Mouse (Mus musculus): ENCODE data around the gene H2-Ab1. TPM values are rescaled to one million over a fixed set of nuclear protein-coding genes. Genes with fewer than 3 reads are reported as not detected.

H2-Ab1 gene
- polyA plus RNA-seq (2015; fragmentation: Nextera tagmentation; extraction: Ambion mirVana) = 2.2 and 2.3 TPM in 2 replicates

- 49% methylated on average over 11 of the region's 11 CpGs for WGBS (ENCODE audit: insufficient replicate concordance)
- H3K4me2 ChIP-seq = no peak within 1 kb of the TSS
- no peak for DNase-seq
- H3K4me3 ChIP-seq (replicated peaks) = no peak within 1 kb of the TSS
- no peaks in the 10 kb centered on the region for H3K36me3 ChIP-seq
- no peak for ATAC-seq (ENCODE audit: low read depth)
- peaks cover 27% of the 10 kb centered on the region for H3K27me3 ChIP-seq
- H3K27ac ChIP-seq = no peak within 1 kb of the TSS
- no peak within 1 kb of the TSS for H3K9ac ChIP-seq
- no peaks in the 10 kb centered on the region for H3K9me3 ChIP-seq (replicated peaks)
- H3K4me1 ChIP-seq (replicated peaks) = no peaks in the 10 kb centered on the region
Observed at GRCm38 (mm10) chr17:34257594-34258375, at the start of gene H2-Ab1. Gene H2-Ab1, plus strand, starts transcription at chr17:34257689.

- peaks cover 10% of the 10 kb centered on the region for H3K27me3 ChIP-seq
- H3K36me3 ChIP-seq = no peaks in the 10 kb centered on the region
- peaks cover 43% of the 10 kb centered on the region for H3K4me1 ChIP-seq (replicated peaks)
- WGBS (ENCODE audit: insufficient replicate concordance) = 87% methylated on average over 9 of the region's 9 CpGs
- no peak for ATAC-seq (ENCODE audit: low read depth)
- no peak overlapping the region for H3K4me2 ChIP-seq
- H3K9me3 ChIP-seq (replicated peaks) = 0 out of 2 replicates have a peak, but pooled peaks cover 4% of the 10 kb centered on the region
- H3K27ac ChIP-seq = no peak overlapping the region
- no peak overlapping the region for H3K4me3 ChIP-seq (replicated peaks)
- DNase-seq = no peak
- no peak overlapping the region for H3K9ac ChIP-seq
Observed at GRCm38 (mm10) chr17:34207866-34208265, 49.6 kb upstream of the H2-Ab1 start.

GRCm38 (mm10) chr17:34208421-34208820 is 49.1 kb upstream of the H2-Ab1 start:
- Histone ChIP-seq H3K27me3 (peaks cover 13% of the 10 kb centered on the region), H3K27ac (no peak overlapping the region), H3K9me3 (replicated peaks) (0 out of 2 replicates have a peak, but pooled peaks cover 4% of the 10 kb centered on the region), H3K4me1 (replicated peaks) (peaks cover 43% of the 10 kb centered on the region), H3K36me3 (no peaks in the 10 kb centered on the region), H3K4me2 (no peak overlapping the region), H3K9ac (no peak overlapping the region), H3K4me3 (replicated peaks) (no peak overlapping the region)
- 30% methylated on average over 10 of the region's 10 CpGs for WGBS (ENCODE audit: insufficient replicate concordance)
- no peak for ATAC-seq (ENCODE audit: low read depth)
- DNase-seq = no peak

GRCm38 (mm10) chr17:34209680-34210079 is 47.8 kb upstream of the H2-Ab1 start:
- 55% methylated on average over 3 of the region's 3 CpGs for WGBS (ENCODE audit: insufficient replicate concordance)
- Histone ChIP-seq H3K9me3 (replicated peaks) (0 out of 2 replicates have a peak, but pooled peaks cover 4% of the 10 kb centered on the region), H3K4me1 (replicated peaks) (peaks cover 37% of the 10 kb centered on the region), H3K4me2 (no peak overlapping the region), H3K9ac (no peak overlapping the region), H3K27ac (no peak overlapping the region; the same call in 1 of the 2 replicates), H3K27me3 (peaks cover 20% of the 10 kb centered on the region), H3K4me3 (replicated peaks) (no peak overlapping the region), H3K36me3 (no peaks in the 10 kb centered on the region)
- DNase-seq (no peak), ATAC-seq (ENCODE audit: low read depth) (no peak)

GRCm38 (mm10) chr17:34210599-34210998 is 46.9 kb upstream of the H2-Ab1 start:
- peaks cover 20% of the 10 kb centered on the region for H3K27me3 ChIP-seq
- H3K9ac ChIP-seq = no peak overlapping the region
- H3K9me3 ChIP-seq (replicated peaks) = 0 out of 2 replicates have a peak, but pooled peaks cover 4% of the 10 kb centered on the region
- peak overlapping the region; percentile 69 for H3K27ac ChIP-seq
- ATAC-seq (ENCODE audit: low read depth) (peak; percentile 84), DNase-seq (peak; percentile 39)
- no peaks in the 10 kb centered on the region for H3K36me3 ChIP-seq
- 10% methylated on average over 3 of the region's 3 CpGs for WGBS (ENCODE audit: insufficient replicate concordance)
- no peak overlapping the region for H3K4me3 ChIP-seq (replicated peaks)
- H3K4me1 ChIP-seq (replicated peaks) = peaks cover 29% of the 10 kb centered on the region
- H3K4me2 ChIP-seq = no peak overlapping the region

GRCm38 (mm10) chr17:34211746-34212365 is 45.6 kb upstream of the H2-Ab1 start:
- Histone ChIP-seq H3K27ac (no peak overlapping the region), H3K27me3 (peaks cover 20% of the 10 kb centered on the region), H3K4me1 (replicated peaks) (peaks cover 20% of the 10 kb centered on the region), H3K9me3 (replicated peaks) (0 out of 2 replicates have a peak, but pooled peaks cover 4% of the 10 kb centered on the region), H3K4me3 (replicated peaks) (no peak overlapping the region), H3K36me3 (no peaks in the 10 kb centered on the region), H3K9ac (no peak overlapping the region), H3K4me2 (no peak overlapping the region)
- DNase-seq (no peak), ATAC-seq (ENCODE audit: low read depth) (no peak)
- 27% methylated on average over 23 of the region's 23 CpGs for WGBS (ENCODE audit: insufficient replicate concordance)

GRCm38 (mm10) chr17:34213936-34214335 is 43.6 kb upstream of the H2-Ab1 start:
- H3K4me2 ChIP-seq = no peak overlapping the region
- no peaks in the 10 kb centered on the region for H3K36me3 ChIP-seq
- ATAC-seq (ENCODE audit: low read depth) = no peak
- WGBS (ENCODE audit: insufficient replicate concordance) = 72% methylated on average over 21 of the region's 21 CpGs
- peaks cover 9% of the 10 kb centered on the region; the same call in 1 of the 2 replicates for H3K9me3 ChIP-seq (replicated peaks)
- no peak for DNase-seq
- peaks cover 26% of the 10 kb centered on the region for H3K4me1 ChIP-seq (replicated peaks)
- no peak overlapping the region for H3K4me3 ChIP-seq (replicated peaks)
- peaks cover 20% of the 10 kb centered on the region for H3K27me3 ChIP-seq
- H3K9ac ChIP-seq = no peak overlapping the region
- H3K27ac ChIP-seq = no peak overlapping the region

GRCm38 (mm10) chr17:34215176-34215575 is 42.3 kb upstream of the H2-Ab1 start:
- Histone ChIP-seq H3K4me2 (no peak overlapping the region), H3K27ac (no peak overlapping the region), H3K9ac (no peak overlapping the region), H3K9me3 (replicated peaks) (peaks cover 8% of the 10 kb centered on the region; the same call in 1 of the 2 replicates), H3K27me3 (peaks cover 20% of the 10 kb centered on the region), H3K4me1 (replicated peaks) (peaks cover 25% of the 10 kb centered on the region), H3K4me3 (replicated peaks) (no peak overlapping the region), H3K36me3 (no peaks in the 10 kb centered on the region)
- ATAC-seq (ENCODE audit: low read depth) = no peak
- no peak for DNase-seq
- 74% methylated on average over 12 of the region's 12 CpGs for WGBS (ENCODE audit: insufficient replicate concordance)

- Histone ChIP-seq H3K27ac (no peak overlapping the region), H3K4me1 (replicated peaks) (0 out of 2 replicates have a peak, but pooled peaks cover 5% of the 10 kb centered on the region), H3K9me3 (replicated peaks) (peaks cover 8% of the 10 kb centered on the region; the same call in 1 of the 2 replicates), H3K36me3 (no peaks in the 10 kb centered on the region), H3K4me2 (no peak overlapping the region), H3K27me3 (peaks cover 11% of the 10 kb centered on the region; the same call in 1 of the 2 replicates), H3K4me3 (replicated peaks) (no peak overlapping the region), H3K9ac (no peak overlapping the region)
- DNase-seq (no peak), ATAC-seq (ENCODE audit: low read depth) (no peak)
- WGBS (ENCODE audit: insufficient replicate concordance) = 66% methylated on average over 8 of the region's 8 CpGs
Observed at GRCm38 (mm10) chr17:34217216-34217928, 40.1 kb upstream of the H2-Ab1 start.

- DNase-seq (no peak), ATAC-seq (ENCODE audit: low read depth) (no peak)
- H3K9ac ChIP-seq = no peak overlapping the region
- H3K27ac ChIP-seq = no peak overlapping the region
- 0 out of 2 replicates have a peak, but pooled peaks cover 5% of the 10 kb centered on the region for H3K4me1 ChIP-seq (replicated peaks)
- peaks cover 9% of the 10 kb centered on the region; the same call in 1 of the 2 replicates for H3K27me3 ChIP-seq
- no peak overlapping the region for H3K4me3 ChIP-seq (replicated peaks)
- H3K4me2 ChIP-seq = no peak overlapping the region
- peaks cover 8% of the 10 kb centered on the region; the same call in 1 of the 2 replicates for H3K9me3 ChIP-seq (replicated peaks)
- no peaks in the 10 kb centered on the region for H3K36me3 ChIP-seq
- WGBS (ENCODE audit: insufficient replicate concordance) = 74% methylated on average over 5 of the region's 5 CpGs
Observed at GRCm38 (mm10) chr17:34217986-34218385, 39.5 kb upstream of the H2-Ab1 start.

GRCm38 (mm10) chr17:34218675-34219074 is 38.8 kb upstream of the H2-Ab1 start:
- no peak for DNase-seq
- H3K4me1 ChIP-seq (replicated peaks) = 0 out of 2 replicates have a peak, but pooled peaks cover 5% of the 10 kb centered on the region
- peaks cover 5% of the 10 kb centered on the region; the same call in 1 of the 2 replicates for H3K27me3 ChIP-seq
- no peaks in the 10 kb centered on the region for H3K36me3 ChIP-seq
- H3K4me3 ChIP-seq (replicated peaks) = no peak overlapping the region
- no peak overlapping the region for H3K27ac ChIP-seq
- H3K9ac ChIP-seq = no peak overlapping the region
- 86% methylated on average over 11 of the region's 11 CpGs for WGBS (ENCODE audit: insufficient replicate concordance)
- no peak for ATAC-seq (ENCODE audit: low read depth)
- peaks cover 8% of the 10 kb centered on the region; the same call in 1 of the 2 replicates for H3K9me3 ChIP-seq (replicated peaks)
- H3K4me2 ChIP-seq = no peak overlapping the region
